ENCODE assay signal across 20 mouse cellular contexts in genomic region chr3:27462934-27463333, GRCm38 (mm10).
DNase-seq lines count a peak whose midpoint lies in the region; ATAC-seq and TF ChIP-seq lines count a peak whose summit lies in the region.
"Had no signal": no experiment of that assay in that cellular context is flagged by ENCODE, and none has a peak within 500 bp of the region (broad histone marks: within the 10 kb centered on the region; RNA-seq: fewer than 3 reads in every experiment).

No protein-coding gene starts in this region.

- H3K27me3 ChIP-seq in heart, embryonic 10.5 days (ENCODE audit: insufficient read depth, poor library complexity, severe bottlenecking) = no peaks in the 10 kb centered on the region
- H3K27me3 ChIP-seq in hindbrain, embryonic 13.5 days = no peaks in the 10 kb centered on the region
- H3K27me3 ChIP-seq: embryonic facial prominence, embryonic 15.5 days; kidney, embryonic 15.5 days; Patski had no signal

- peaks cover 34% of the 10 kb centered on the region; the same call in 1 of the 2 replicates for H3K4me1 ChIP-seq in heart, embryonic 10.5 days
- no peaks in the 10 kb centered on the region for H3K4me1 ChIP-seq in bone marrow, adult 2 months (ENCODE audit: control insufficient read depth, insufficient read depth, low read length)
- no peaks in the 10 kb centered on the region for H3K4me1 ChIP-seq in hindbrain, embryonic 13.5 days (replicated peaks)
- H3K4me1 ChIP-seq: kidney, embryonic 15.5 days had no signal

- no peak for ATAC-seq in hindbrain, embryonic 13.5 days (ENCODE audit: low FRiP score)
- no peak for ATAC-seq in megakaryocyte progenitor cell, adult 5-6 weeks (replicated peaks; ENCODE audit: poor library complexity)
- ATAC-seq: intestine, embryonic 16.5 days; Patski had no signal

- whole genome bisulfite sequencing in heart, embryonic 10.5 days = 78% methylated on average over 15 of the region's 15 CpGs
- 72% methylated on average over 15 of the region's 15 CpGs for WGBS in bone marrow, adult 2 months
- 87% methylated on average over 15 of the region's 15 CpGs for WGBS in hindbrain, embryonic 13.5 days

- peak; percentile 59 to 67 for DNase-seq in heart, adult 18-20 months
- no peak for DNase-seq in heart, embryonic 10.5 days (ENCODE audit: low spot score)
- peak; percentile 26 for DNase-seq in CD4-positive helper T cell, adult 2 months (ENCODE audit: low read depth, low spot score)
- DNase-seq in natural killer cell, adult 2 months (ENCODE audit: low spot score in 2 of 2) = peak; percentile 46 to 69
- DNase-seq in kidney, adult 11 months = no peak
- DNase-seq: adrenal gland, postnatal 36 days; cerebellum, adult 2 months; cerebellum, postnatal 36 days; kidney, postnatal 4 days; lung, adult 18-20 months; right cerebral cortex, postnatal 4 days had no signal

- H3K4me2 ChIP-seq in hindbrain, embryonic 13.5 days = no peak overlapping the region
- H3K4me2 ChIP-seq: embryonic facial prominence, embryonic 15.5 days; hindbrain, embryonic 14.5 days; kidney, embryonic 15.5 days; liver, embryonic 11.5 days had no signal

- no peak overlapping the region for H3K4me3 ChIP-seq in heart, embryonic 10.5 days
- no peak overlapping the region for H3K4me3 ChIP-seq in bone marrow, adult 2 months (replicated peaks; ENCODE audit: control insufficient read depth, low read depth, low read length)
- H3K4me3 ChIP-seq in hindbrain, embryonic 13.5 days = no peak overlapping the region
- H3K4me3 ChIP-seq: embryonic facial prominence, embryonic 15.5 days; kidney, embryonic 15.5 days had no signal

- no peak overlapping the region for H3K9ac ChIP-seq in hindbrain, embryonic 13.5 days
- H3K9ac ChIP-seq: embryonic facial prominence, embryonic 15.5 days; hindbrain, embryonic 14.5 days; kidney, embryonic 15.5 days had no signal

- no peak overlapping the region for H3K27ac ChIP-seq in heart, embryonic 10.5 days
- peak overlapping the region; percentile 25; the same call in 1 of the 2 replicates for H3K27ac ChIP-seq in bone marrow, adult 2 months (ENCODE audit: control insufficient read depth, insufficient read depth, low read depth, low read length, poor library complexity)
- H3K27ac ChIP-seq in hindbrain, embryonic 13.5 days = no peak overlapping the region
- H3K27ac ChIP-seq: embryonic facial prominence, embryonic 15.5 days; hindbrain, embryonic 14.5 days; kidney, embryonic 15.5 days had no signal

- TF ChIP-seq CTCF in bone marrow, adult 2 months (IDR thresholded peaks at IDR 0.05; ENCODE audit: control insufficient read depth, insufficient read depth, low read length) = no peak

- no peak for TF ChIP-seq POLR2A in bone marrow, adult 2 months (IDR thresholded peaks at IDR 0.05; ENCODE audit: borderline replicate concordance, control insufficient read depth, low read depth, low read length)

- H3K9me3 ChIP-seq in heart, embryonic 10.5 days = no peaks in the 10 kb centered on the region
- H3K9me3 ChIP-seq in hindbrain, embryonic 13.5 days = no peaks in the 10 kb centered on the region
- H3K9me3 ChIP-seq: embryonic facial prominence, embryonic 15.5 days; kidney, embryonic 15.5 days had no signal

- peaks cover 80% of the 10 kb centered on the region for H3K36me3 ChIP-seq in heart, embryonic 10.5 days
- peaks cover 15% of the 10 kb centered on the region for H3K36me3 ChIP-seq in hindbrain, embryonic 13.5 days

Comparison
In these comparisons a context has a peak if more than half of its experiments do, and no peak if none do; other contexts are left out.
1. DNase-seq: peak in heart, adult 18-20 months (2 of 2), CD4-positive helper T cell, adult 2 months (single experiment) and natural killer cell, adult 2 months (2 of 2); none in heart, embryonic 10.5 days (single experiment) and kidney, adult 11 months (single experiment).